In genomic region chr1:151988713-151989112, GRCm38 (mm10) we compare ENCODE assay signal across 17 mouse cellular contexts.
DNase-seq lines count a peak whose midpoint lies in the region; ATAC-seq and TF ChIP-seq lines count a peak whose summit lies in the region.
"Had no signal": no experiment of that assay in that cellular context is flagged by ENCODE, and none has a peak within 500 bp of the region (broad histone marks: within the 10 kb centered on the region; RNA-seq: fewer than 3 reads in every experiment).

No protein-coding gene starts in this region.

- H3K4me3 ChIP-seq in cerebellum, adult 2 months (replicated peaks; ENCODE audit: insufficient read depth, low read depth, low read length) = no peak overlapping the region
- no peak overlapping the region for H3K4me3 ChIP-seq in hindbrain, postnatal 0 days (ENCODE audit: low read length)
- H3K4me3 ChIP-seq in hindbrain, embryonic 16.5 days (ENCODE audit: low read length) = no peak overlapping the region
- no peak overlapping the region for H3K4me3 ChIP-seq in intestine, postnatal 0 days (ENCODE audit: low read depth, low read length)
- H3K4me3 ChIP-seq in small intestine, adult 2 months (ENCODE audit: low read depth, low read length) = no peak overlapping the region
- H3K4me3 ChIP-seq: embryonic facial prominence, embryonic 10.5 days; heart, embryonic 10.5 days had no signal

- no peak for DNase-seq in cerebellum, adult 2 months
- DNase-seq in cerebellum, adult 9-10 months = no peak
- no peak for DNase-seq in hindbrain, postnatal 0 days (ENCODE audit: low spot score)
- no peak for DNase-seq in left cerebral cortex, postnatal 25 days (ENCODE audit: low spot score in 2 of 2)
- no peak for DNase-seq in layer of hippocampus, adult 11-12 months (ENCODE audit: low spot score)
- DNase-seq: adrenal gland, postnatal 14 days; B cell, adult 2 months; gastrocnemius, postnatal 10 days; heart, adult 18-20 months; heart, postnatal 10 days; heart, postnatal 4 days had no signal

- no peaks in the 10 kb centered on the region for H3K9me3 ChIP-seq in hindbrain, postnatal 0 days (ENCODE audit: low read length)
- H3K9me3 ChIP-seq in hindbrain, embryonic 16.5 days (ENCODE audit: control insufficient read depth, low read length) = no peaks in the 10 kb centered on the region
- no peaks in the 10 kb centered on the region for H3K9me3 ChIP-seq in intestine, postnatal 0 days (ENCODE audit: control insufficient read depth)
- H3K9me3 ChIP-seq: heart, embryonic 10.5 days had no signal

- no peaks in the 10 kb centered on the region for H3K36me3 ChIP-seq in hindbrain, postnatal 0 days (ENCODE audit: insufficient read depth, low read length)
- H3K36me3 ChIP-seq in hindbrain, embryonic 16.5 days (ENCODE audit: control insufficient read depth, insufficient read depth, low read length) = no peaks in the 10 kb centered on the region
- no peaks in the 10 kb centered on the region for H3K36me3 ChIP-seq in intestine, postnatal 0 days (ENCODE audit: control insufficient read depth, insufficient read depth)
- no peaks in the 10 kb centered on the region for H3K36me3 ChIP-seq in small intestine, adult 2 months (ENCODE audit: control insufficient read depth, insufficient read depth, low read length)

- TF ChIP-seq POLR2A in cerebellum, adult 2 months (IDR thresholded peaks at IDR 0.05; ENCODE audit: borderline replicate concordance, insufficient read depth, low read length) = no peak
- no peak for TF ChIP-seq POLR2A in small intestine, adult 2 months (IDR thresholded peaks at IDR 0.05; ENCODE audit: low read depth, low read length)

- H3K9ac ChIP-seq in hindbrain, postnatal 0 days (replicated peaks; ENCODE audit: low read length) = no peak overlapping the region
- no peak overlapping the region for H3K9ac ChIP-seq in hindbrain, embryonic 16.5 days (ENCODE audit: low read depth, low read length)
- H3K9ac ChIP-seq in intestine, postnatal 0 days (ENCODE audit: low read depth, low read length) = no peak overlapping the region

- no peaks in the 10 kb centered on the region for H3K27me3 ChIP-seq in cerebellum, adult 2 months (ENCODE audit: control insufficient read depth, insufficient read depth, low read length)
- no peaks in the 10 kb centered on the region for H3K27me3 ChIP-seq in hindbrain, postnatal 0 days (ENCODE audit: insufficient read depth, low read length)
- H3K27me3 ChIP-seq in hindbrain, embryonic 16.5 days (replicated peaks; ENCODE audit: control insufficient read depth, insufficient read depth, low read length) = no peaks in the 10 kb centered on the region
- no peaks in the 10 kb centered on the region for H3K27me3 ChIP-seq in intestine, postnatal 0 days (replicated peaks; ENCODE audit: control insufficient read depth, insufficient read depth, low read length)
- no peaks in the 10 kb centered on the region for H3K27me3 ChIP-seq in small intestine, adult 2 months (ENCODE audit: control insufficient read depth, insufficient read depth, low read length)

- WGBS in cerebellum, adult 2 months = 82% methylated on average over 7 of the region's 7 CpGs
- WGBS in hindbrain, postnatal 0 days = 83% methylated on average over 7 of the region's 7 CpGs
- 88% methylated on average over 7 of the region's 7 CpGs for WGBS in hindbrain, embryonic 16.5 days
- 49% methylated on average over 7 of the region's 7 CpGs for WGBS in intestine, postnatal 0 days
- 51% methylated on average over 7 of the region's 7 CpGs for WGBS in small intestine, adult 2 months

- peaks cover 47% of the 10 kb centered on the region for H3K4me1 ChIP-seq in cerebellum, adult 2 months (ENCODE audit: control insufficient read depth, insufficient read depth, low read length)
- H3K4me1 ChIP-seq in hindbrain, postnatal 0 days (ENCODE audit: insufficient read depth, low read length) = peaks cover 11% of the 10 kb centered on the region
- peaks cover 17% of the 10 kb centered on the region for H3K4me1 ChIP-seq in hindbrain, embryonic 16.5 days (ENCODE audit: control insufficient read depth, insufficient read depth, low read depth, low read length)
- H3K4me1 ChIP-seq in intestine, postnatal 0 days (replicated peaks; ENCODE audit: control insufficient read depth, insufficient read depth, low read length) = no peaks in the 10 kb centered on the region; the same call in 1 of the 2 replicates
- H3K4me1 ChIP-seq in small intestine, adult 2 months (ENCODE audit: control insufficient read depth, insufficient read depth, insufficient read length, low read length) = peaks cover 27% of the 10 kb centered on the region; the same call in 1 of the 2 replicates

- intact Hi-C loops in left cerebral cortex, postnatal 25 days (cut with DNase I) = no loop called here

- H3K4me2 ChIP-seq in hindbrain, postnatal 0 days (ENCODE audit: low read depth, low read length) = no peak overlapping the region
- no peak overlapping the region for H3K4me2 ChIP-seq in hindbrain, embryonic 16.5 days (ENCODE audit: low read length)
- H3K4me2 ChIP-seq in intestine, postnatal 0 days (replicated peaks; ENCODE audit: low read depth) = no peak overlapping the region

- TF ChIP-seq CTCF in cerebellum, adult 2 months (IDR thresholded peaks at IDR 0.05; ENCODE audit: borderline replicate concordance, insufficient read depth, low read depth, low read length) = no peak
- no peak for TF ChIP-seq CTCF in hindbrain, postnatal 0 days (IDR thresholded peaks at IDR 0.05; ENCODE audit: low read depth)
- TF ChIP-seq CTCF in intestine, postnatal 0 days (IDR thresholded peaks at IDR 0.05; ENCODE audit: low read depth) = no peak
- no peak for TF ChIP-seq CTCF in small intestine, adult 2 months (IDR thresholded peaks at IDR 0.05; ENCODE audit: extremely low read depth, insufficient read length, insufficient replicate concordance, low read depth, low read length)

- ATAC-seq in hindbrain, postnatal 0 days = no peak
- no peak for ATAC-seq in hindbrain, embryonic 16.5 days
- ATAC-seq in intestine, postnatal 0 days = 0 out of 2 replicates have a peak, but pooled peaks have one; percentile 29
- ATAC-seq: forebrain, embryonic 14.5 days had no signal

- H3K27ac ChIP-seq in cerebellum, adult 2 months (ENCODE audit: insufficient read depth, low read length) = peak overlapping the region; percentile 63
- peak overlapping the region; percentile 11; the same call in 1 of the 2 replicates for H3K27ac ChIP-seq in hindbrain, postnatal 0 days
- no peak overlapping the region for H3K27ac ChIP-seq in hindbrain, embryonic 16.5 days (ENCODE audit: low read depth, low read length)
- peak overlapping the region; percentile 71; the same call in 1 of the 2 replicates for H3K27ac ChIP-seq in intestine, postnatal 0 days (ENCODE audit: low read depth, low read length)
- peak overlapping the region; percentile 25; the same call in 1 of the 2 replicates for H3K27ac ChIP-seq in small intestine, adult 2 months (ENCODE audit: insufficient read depth, low read depth, low read length)
- H3K27ac ChIP-seq: embryonic facial prominence, embryonic 10.5 days; heart, embryonic 10.5 days had no signal
